Mouse (Mus musculus): ENCODE measurements at regions not wholly inside any gene's neighbourhood (a gene's known extent, or its start where the extent isn't known, plus 50 kb on each side); places are given as distances from the start of the nearest gene placed in this dataset.

- TF ChIP-seq POLR2A (IDR thresholded peaks at IDR 0.05; ENCODE audit: insufficient read depth, low read depth, low read length) (no peak), CTCF (IDR thresholded peaks at IDR 0.05; ENCODE audit: insufficient read depth, low read depth, low read length) (no peak)
Observed at GRCm38 (mm10) chr13:107193426-107193825, 171.5 kb upstream of the Kif2a start.
